Mouse (Mus musculus): ENCODE results near the gene Aadacl4. TPM values are rescaled to one million over a fixed set of nuclear protein-coding genes. Genes with fewer than 3 reads are reported as not detected.
"Not testable (repeated sequence)": the region's sequence is repeated elsewhere in the genome, so short reads cannot be mapped to it uniquely, and the experiment has no call there.

Gene Aadacl4
- not detected in 2 replicates for polyA plus RNA-seq (2012; ENCODE audit: insufficient read depth, low replicate concordance)

DNA sequence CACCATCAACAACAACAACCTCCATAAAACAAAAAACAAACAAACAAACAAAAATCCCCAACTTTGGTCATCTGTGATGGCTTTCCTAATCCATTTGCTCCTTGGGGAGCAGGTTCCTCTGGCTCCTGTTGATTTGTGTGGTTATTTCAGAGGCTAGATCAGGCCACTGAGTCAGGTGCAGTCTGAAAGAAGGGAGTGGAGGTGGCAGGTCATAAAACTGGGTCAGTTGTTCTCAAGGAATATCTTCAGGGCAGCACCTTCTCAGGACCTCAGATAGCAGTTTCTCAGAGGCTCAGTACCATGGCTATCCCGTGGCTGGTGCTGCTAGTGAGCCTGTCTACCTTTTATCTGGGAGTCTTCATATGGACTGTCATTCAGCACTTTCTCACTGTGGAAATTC lies at the start of gene Aadacl4:
Gene Aadacl4, plus strand, starts transcription at position 301 of the 400 bp plus-strand sequence.
- no peaks in the 10 kb centered on the region for H3K9me3 ChIP-seq
- no peaks in the 10 kb centered on the region for H3K4me1 ChIP-seq
- H3K27me3 ChIP-seq (replicated peaks) = no peaks in the 10 kb centered on the region
- TF ChIP-seq FLI1 (IDR thresholded peaks at IDR 0.05; ENCODE audit: low read length) = no peak
- no peak for TF ChIP-seq GATA1 (IDR thresholded peaks at IDR 0.05; ENCODE audit: borderline replicate concordance, low read length)
- no peak within 1 kb of the TSS for H3K4me3 ChIP-seq (replicated peaks)
- H3K36me3 ChIP-seq (replicated peaks; ENCODE audit: low read length) = no peaks in the 10 kb centered on the region

DNA sequence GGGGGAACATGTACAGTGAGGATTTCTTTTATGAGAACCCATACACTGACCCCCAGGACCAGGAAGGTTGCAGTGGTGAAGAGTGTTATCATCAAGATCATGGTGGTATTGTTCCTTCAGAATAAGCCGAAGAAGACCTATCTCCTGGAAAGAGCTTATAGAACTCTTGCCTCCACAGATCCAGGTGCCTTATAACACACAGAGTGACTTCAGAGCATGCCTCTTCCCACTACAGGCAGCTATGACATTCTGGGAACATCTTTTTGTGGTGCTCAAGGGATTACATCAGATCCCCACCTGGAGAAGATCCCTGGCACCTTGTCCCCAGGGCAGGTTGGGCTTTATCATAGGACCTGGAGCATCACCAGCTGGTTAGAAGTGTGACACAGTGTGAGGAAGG lies 48.5 kb upstream of the Aadacl4 start, which contains the start of gene Gm13124:
Gene Gm13124, minus strand, starts transcription at position 101 of the 400 bp plus-strand sequence.
- Histone ChIP-seq H3K4me3 (replicated peaks) (no peak within 1 kb of the TSS), H3K4me1 (no peaks in the 10 kb centered on the region), H3K27me3 (replicated peaks) (no peaks in the 10 kb centered on the region), H3K36me3 (replicated peaks; ENCODE audit: low read length) (no peaks in the 10 kb centered on the region), H3K9me3 (no peaks in the 10 kb centered on the region)
- TF ChIP-seq FLI1 (IDR thresholded peaks at IDR 0.05; ENCODE audit: low read length) = no peak
- TF ChIP-seq GATA1 (IDR thresholded peaks at IDR 0.05; ENCODE audit: borderline replicate concordance, low read length) = no peak

DNA sequence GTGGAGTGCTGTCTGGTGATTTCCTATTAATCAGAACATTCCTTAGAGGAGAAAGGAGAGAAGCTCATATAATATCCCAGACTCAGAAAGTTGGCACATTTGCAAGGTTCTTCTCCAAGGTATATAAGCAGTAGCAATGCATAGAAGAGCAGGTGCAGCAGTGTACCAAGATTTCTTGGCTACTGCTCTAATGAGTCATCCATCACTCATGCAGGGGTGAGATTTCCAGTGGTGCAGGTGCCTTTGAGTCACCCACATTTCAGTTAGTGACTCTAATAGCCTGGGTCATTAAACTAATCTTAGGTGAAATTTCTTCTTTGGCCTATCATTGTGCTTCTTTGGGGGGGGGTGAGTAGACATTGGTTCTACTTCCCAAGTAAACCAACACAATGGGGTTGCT lies 45.8 kb upstream of the Aadacl4 start:
- no peak for TF ChIP-seq FLI1 (IDR thresholded peaks at IDR 0.05; ENCODE audit: low read length)
- no peak for TF ChIP-seq GATA1 (IDR thresholded peaks at IDR 0.05; ENCODE audit: borderline replicate concordance, low read length)
- no peaks in the 10 kb centered on the region for H3K27me3 ChIP-seq (replicated peaks)
- H3K4me1 ChIP-seq = no peaks in the 10 kb centered on the region
- H3K9me3 ChIP-seq = no peaks in the 10 kb centered on the region
- H3K4me3 ChIP-seq (replicated peaks) = no peak overlapping the region
- no peaks in the 10 kb centered on the region for H3K36me3 ChIP-seq (replicated peaks; ENCODE audit: low read length)

DNA sequence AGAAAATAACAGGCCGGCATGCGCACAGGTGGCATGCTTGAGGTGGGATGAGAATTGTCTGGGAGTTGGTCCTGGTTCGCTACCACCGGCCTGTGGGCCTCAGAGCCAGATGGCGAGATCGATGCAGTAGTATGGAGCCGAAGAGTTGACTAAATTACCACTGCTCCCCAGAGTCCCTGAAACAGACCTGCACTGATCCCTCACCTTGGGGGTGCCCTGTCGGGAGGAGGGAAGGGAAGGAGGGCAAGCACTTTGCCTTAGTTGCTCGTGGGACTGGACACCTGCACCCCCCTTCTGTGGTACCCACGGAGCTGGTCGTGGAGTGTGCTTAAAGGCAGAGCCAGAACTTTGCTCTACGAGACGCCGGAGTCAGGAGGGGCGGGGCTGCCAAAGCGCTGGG lies 27.3 kb upstream of the Aadacl4 start:
- H3K36me3 ChIP-seq (replicated peaks; ENCODE audit: low read length); H3K27me3 ChIP-seq (replicated peaks); H3K9me3 ChIP-seq; H3K4me1 ChIP-seq; H3K4me3 ChIP-seq (replicated peaks): not testable (repeated sequence)

GRCm38 (mm10) chr4:144592790-144593189 lies 20.7 kb upstream of the Aadacl4 start:
- H3K36me3 ChIP-seq (replicated peaks; ENCODE audit: low read length) = no peaks in the 10 kb centered on the region
- no peaks in the 10 kb centered on the region for H3K27me3 ChIP-seq (replicated peaks)
- H3K4me1 ChIP-seq = no peaks in the 10 kb centered on the region
- TF ChIP-seq FLI1 (IDR thresholded peaks at IDR 0.05; ENCODE audit: low read length) (no peak), GATA1 (IDR thresholded peaks at IDR 0.05; ENCODE audit: borderline replicate concordance, low read length) (no peak)
- H3K9me3 ChIP-seq = no peaks in the 10 kb centered on the region
- H3K4me3 ChIP-seq (replicated peaks) = no peak overlapping the region

- Histone ChIP-seq H3K36me3 (replicated peaks; ENCODE audit: low read length) (no peaks in the 10 kb centered on the region), H3K4me1 (no peaks in the 10 kb centered on the region), H3K27me3 (replicated peaks) (no peaks in the 10 kb centered on the region), H3K4me3 (replicated peaks) (no peak overlapping the region), H3K9me3 (no peaks in the 10 kb centered on the region)
- TF ChIP-seq GATA1 (IDR thresholded peaks at IDR 0.05; ENCODE audit: borderline replicate concordance, low read length) (no peak), FLI1 (IDR thresholded peaks at IDR 0.05; ENCODE audit: low read length) (no peak)
These were observed 1.1 kb downstream of the Aadacl4 start for GRCm38 (mm10) chr4:144614586-144614985.

DNA sequence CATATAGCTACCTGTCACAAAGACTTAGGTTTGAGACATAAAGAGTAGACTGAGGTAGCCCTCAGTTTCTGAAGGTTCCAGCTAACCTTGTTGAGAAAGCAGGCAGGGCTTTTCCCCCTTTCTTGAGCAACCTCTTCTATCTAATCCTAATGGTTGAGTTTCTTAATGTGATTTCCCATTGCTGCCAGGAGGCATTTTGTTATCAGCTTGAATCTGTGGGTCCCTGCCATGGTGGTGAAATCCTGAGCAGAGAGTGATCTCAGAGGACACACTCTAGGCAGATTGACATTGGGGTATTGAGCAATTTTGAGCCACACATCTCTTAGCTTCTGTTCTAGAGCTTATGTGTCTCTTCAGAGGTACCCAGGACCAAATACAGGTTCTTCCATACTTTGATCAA lies 24.8 kb downstream of the Aadacl4 start:
- TF ChIP-seq GATA1 (IDR thresholded peaks at IDR 0.05; ENCODE audit: borderline replicate concordance, low read length) = no peak
- TF ChIP-seq FLI1 (IDR thresholded peaks at IDR 0.05; ENCODE audit: low read length) = no peak
- Histone ChIP-seq H3K4me3 (replicated peaks) (no peak overlapping the region), H3K27me3 (replicated peaks) (no peaks in the 10 kb centered on the region), H3K4me1 (no peaks in the 10 kb centered on the region), H3K36me3 (replicated peaks; ENCODE audit: low read length) (no peaks in the 10 kb centered on the region), H3K9me3 (no peaks in the 10 kb centered on the region)

Other genes with a start within 250 kb of the Aadacl4 start
- gene Pramef20, start 235.8 kb upstream of the Aadacl4 start, polyA plus RNA-seq (2012; ENCODE audit: insufficient read depth, low replicate concordance) = not detected in 2 replicates
- not detected in 2 replicates for gene Pramef12, start 205.2 kb upstream of the Aadacl4 start, polyA plus RNA-seq (2012; ENCODE audit: insufficient read depth, low replicate concordance)
- gene 1700012P22Rik, start 174.9 kb upstream of the Aadacl4 start, polyA plus RNA-seq (2012; ENCODE audit: insufficient read depth, low replicate concordance) = not detected in 2 replicates
- gene Gm9944, start 160.4 kb upstream of the Aadacl4 start, polyA plus RNA-seq (2012; ENCODE audit: insufficient read depth, low replicate concordance) = not detected in 2 replicates
- gene Aadacl3, start 150.0 kb upstream of the Aadacl4 start, polyA plus RNA-seq (2012; ENCODE audit: insufficient read depth, low replicate concordance) = not detected in 2 replicates
- gene 9430007A20Rik, start 93.9 kb upstream of the Aadacl4 start, polyA plus RNA-seq (2012; ENCODE audit: insufficient read depth, low replicate concordance) = not detected in 2 replicates
- not detected in 2 replicates for gene Gm13124, start 48.6 kb upstream of the Aadacl4 start, polyA plus RNA-seq (2012; ENCODE audit: insufficient read depth, low replicate concordance)
- not detected in 2 replicates for gene Gm436, start 72.7 kb downstream of the Aadacl4 start, polyA plus RNA-seq (2012; ENCODE audit: insufficient read depth, low replicate concordance)
- 1.1 TPM in 1 of 2 replicates, not detected in the other for gene Gm13178, start 107.7 kb downstream of the Aadacl4 start, polyA plus RNA-seq (2012; ENCODE audit: insufficient read depth, low replicate concordance)
- not detected in 2 replicates for gene Gm438, start 172.9 kb downstream of the Aadacl4 start, polyA plus RNA-seq (2012; ENCODE audit: insufficient read depth, low replicate concordance)